Mouse (Mus musculus) megakaryocyte-erythroid progenitor cell, adult 5-6 weeks (primary cell): Measurements from ENCODE around the gene Akap8l. TPM values are rescaled to one million over a fixed set of nuclear protein-coding genes. Genes with fewer than 3 reads are reported as not detected.

Experiments used
- ATAC-seq: replicated peaks from 2 replicates; pipeline ENCODE4 v1.8.0; 2016; ENCODE audit warnings: mild to moderate bottlenecking, inconsistent platforms; ENCODE audit not compliant: severe bottlenecking, poor library complexity, low FRiP score, low TSS enrichment
- total RNA-seq, 2 experiments: library from RNA; stranded (forward) in 1 of 2; stranded (reverse) in 1 of 2; fragments of 200-1000, 215-1000 nt in 1 of 2; fragments of >200 nt in 1 of 2; fragmentation: Nextera tagmentation in 1 of 2; gene quantifications; 2 replicates each; pipeline ENCODE4 v1.2.3; 2014 to 2017

The Akap8l gene
- total RNA-seq (2014; fragmentation: Nextera tagmentation) (87.7 and 107 TPM in 2 replicates), total RNA-seq (2017) (154 and 167 TPM in 2 replicates)

DNA sequence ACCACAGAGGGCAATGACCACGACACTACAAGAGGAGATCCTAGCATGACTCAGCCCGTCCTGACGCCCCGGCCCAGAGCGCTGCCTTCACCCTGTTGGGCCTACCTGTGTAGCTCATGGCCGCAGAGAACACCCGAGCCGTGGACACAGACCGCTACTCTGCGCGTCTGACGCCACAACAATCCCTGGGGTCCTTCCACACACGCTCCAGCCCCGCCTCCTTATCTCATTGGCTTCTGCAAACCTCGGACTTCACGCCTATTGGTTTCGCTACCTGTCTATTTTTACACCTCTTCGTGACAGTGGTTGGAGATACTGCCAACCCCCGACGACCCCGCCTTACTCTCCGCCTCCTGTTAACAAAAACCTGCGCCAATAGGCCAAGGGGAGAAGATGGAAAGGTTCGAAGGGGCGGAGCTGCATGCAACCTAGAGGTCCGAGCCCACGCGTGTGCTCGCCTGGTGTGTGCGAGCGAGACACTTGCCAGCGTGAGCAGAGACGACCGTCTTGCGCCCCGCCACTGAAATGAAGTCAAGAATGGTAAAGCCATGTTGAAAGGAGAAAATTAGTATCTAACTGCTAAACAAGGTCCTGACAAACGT is at the start of gene Akap8l:
Gene Akap8l, minus strand, starts transcription at position 226 of the 602 bp plus-strand sequence.
- ATAC-seq, result peak; percentile 90

- ATAC-seq, result no peak
Observed at GRCm38 (mm10) chr17:32396266-32396665, 45.9 kb upstream of the Akap8l start.

DNA sequence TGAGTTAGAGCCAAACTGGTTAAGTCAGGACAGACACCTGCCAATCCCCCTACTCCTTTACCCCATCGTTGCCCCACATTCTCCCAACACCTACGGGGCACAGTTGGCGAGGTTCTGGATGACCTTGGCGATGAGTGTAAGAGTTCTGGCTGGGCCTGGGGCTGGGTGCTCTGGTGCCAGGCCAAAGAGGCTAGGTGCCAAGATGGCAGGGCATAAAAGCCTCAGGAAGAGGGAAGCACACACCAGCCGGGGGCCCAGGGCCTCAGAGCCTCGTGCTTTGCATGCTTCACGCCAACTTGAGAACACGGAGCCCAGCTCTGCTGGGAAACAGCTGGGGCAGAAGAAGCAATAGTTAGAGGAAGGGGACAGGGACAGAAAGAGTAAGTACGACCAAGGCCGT is 43.5 kb upstream of the Akap8l start:
- ATAC-seq, result no peak

DNA sequence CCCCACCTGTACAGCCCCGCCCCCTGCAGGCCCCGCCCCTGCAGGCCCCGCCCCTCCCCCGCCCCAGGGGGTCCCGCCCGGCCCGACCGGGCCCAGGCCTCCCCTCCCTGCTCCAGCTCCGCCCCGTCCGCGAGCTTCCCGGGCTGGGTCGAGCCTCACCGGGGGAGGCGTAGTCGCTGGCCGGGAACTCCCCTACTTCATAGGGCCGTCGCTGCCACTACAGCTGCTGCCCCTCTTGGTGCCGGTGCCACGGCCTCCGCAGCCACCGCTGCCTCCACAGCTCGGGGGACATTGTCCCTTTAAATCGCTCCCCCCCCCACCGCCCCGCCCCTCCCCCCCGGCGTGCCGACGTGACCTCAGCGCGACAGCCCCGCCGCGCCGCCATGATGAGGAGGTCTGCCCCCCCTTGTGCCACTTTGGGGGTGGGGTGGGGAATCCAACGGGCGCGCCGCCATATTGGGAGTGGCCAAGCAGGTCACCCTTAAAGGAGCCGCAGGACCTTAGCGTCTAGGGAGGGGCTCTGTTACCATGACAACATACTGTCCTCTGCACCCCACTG is 38.8 kb upstream of the Akap8l start, which contains the start of gene Wiz:
Gene Wiz, minus strand, starts transcription at position 339 of the 559 bp plus-strand sequence.
- ATAC-seq, result peak; percentile 72

GRCm38 (mm10) chr17:32388370-32389100 is 38.1 kb upstream of the Akap8l start:
- ATAC-seq, result 0 out of 2 replicates have a peak, but pooled peaks have one; percentile 17

DNA sequence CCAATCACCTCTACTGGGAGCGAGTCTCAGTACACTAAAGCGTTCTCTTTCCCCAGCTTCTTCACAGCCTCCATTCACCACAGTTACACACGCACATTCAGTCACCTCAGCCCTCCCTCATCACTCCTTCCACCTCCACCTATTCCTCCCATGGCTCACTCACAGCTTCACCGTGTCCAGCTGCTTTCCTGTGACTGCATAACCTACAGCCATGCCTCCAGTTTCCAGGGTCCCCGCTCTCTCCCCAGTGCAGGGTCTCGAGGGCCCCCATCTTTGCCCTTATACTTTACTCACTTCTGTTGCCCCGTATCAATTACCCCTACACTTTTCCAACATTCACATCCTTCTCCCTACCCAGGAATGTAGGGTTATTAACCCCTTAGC is 37.6 kb upstream of the Akap8l start:
- ATAC-seq, result no peak

- peak; percentile 62 for ATAC-seq
Observed at GRCm38 (mm10) chr17:32386659-32387432, 36.4 kb upstream of the Akap8l start.

DNA sequence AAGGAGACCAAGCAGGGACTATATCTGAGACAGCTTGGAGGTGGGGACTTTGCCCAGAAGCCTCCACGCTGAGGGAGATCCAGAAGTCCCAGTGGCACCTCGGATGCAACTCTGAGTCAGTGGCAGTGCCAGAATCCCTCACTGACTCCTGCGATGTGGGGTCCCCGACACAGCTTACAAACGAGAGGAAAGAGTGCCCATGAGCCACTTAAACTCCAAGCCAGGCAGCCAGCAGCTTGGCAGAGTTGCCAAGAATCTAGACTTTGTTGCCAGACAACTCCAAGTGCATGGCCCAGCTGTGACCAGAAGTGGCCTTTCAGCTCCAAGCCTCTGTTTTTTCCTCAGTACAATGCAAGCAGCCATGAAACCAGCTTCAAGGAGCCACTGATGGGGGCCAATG is 33.3 kb upstream of the Akap8l start:
- no peak for ATAC-seq

DNA sequence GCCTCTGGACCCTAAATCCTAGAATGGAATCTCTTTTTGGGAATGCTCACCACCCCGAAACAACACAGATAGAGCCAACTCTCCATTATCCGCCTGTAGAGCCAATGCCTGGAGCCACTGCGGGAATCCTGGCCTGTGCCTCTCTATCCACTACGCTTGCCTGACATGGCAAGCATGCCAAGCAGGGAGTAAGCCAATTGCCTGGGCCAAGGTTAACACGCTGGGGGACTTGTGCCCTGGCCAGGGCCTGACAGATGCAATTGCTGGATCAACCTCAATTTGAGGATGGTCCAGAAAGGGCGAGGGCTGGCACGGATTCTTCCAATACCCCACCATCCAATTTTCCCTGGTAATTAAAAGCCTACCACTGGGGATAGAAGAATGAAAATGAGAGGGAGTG is 32.2 kb upstream of the Akap8l start:
- no peak for ATAC-seq

GRCm38 (mm10) chr17:32378786-32379185 is 28.4 kb upstream of the Akap8l start:
- ATAC-seq, result no peak

DNA sequence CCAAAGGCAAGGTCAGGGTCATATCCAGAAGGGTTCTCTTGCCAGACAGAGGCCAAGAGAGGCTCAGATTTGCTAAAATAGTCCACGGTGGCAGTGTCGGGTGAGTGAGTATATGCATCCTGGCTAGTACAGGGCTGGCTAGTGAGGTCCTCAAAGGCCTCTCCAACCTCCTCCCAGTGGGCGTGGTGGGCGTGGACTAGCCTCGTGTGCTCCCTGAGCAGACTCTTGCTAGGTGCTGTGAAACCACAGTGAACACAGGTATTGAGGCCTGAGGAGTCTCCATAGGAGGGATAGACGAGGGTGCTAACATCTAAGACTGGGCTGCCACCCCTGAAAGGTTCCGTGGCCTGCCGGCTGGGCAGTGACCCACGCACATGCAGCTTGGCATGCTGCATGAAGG is 26.7 kb upstream of the Akap8l start:
- peak; percentile 74 for ATAC-seq

GRCm38 (mm10) chr17:32376475-32376874 is 26.1 kb upstream of the Akap8l start:
- ATAC-seq, result 0 out of 2 replicates have a peak, but pooled peaks have one; percentile 28

DNA sequence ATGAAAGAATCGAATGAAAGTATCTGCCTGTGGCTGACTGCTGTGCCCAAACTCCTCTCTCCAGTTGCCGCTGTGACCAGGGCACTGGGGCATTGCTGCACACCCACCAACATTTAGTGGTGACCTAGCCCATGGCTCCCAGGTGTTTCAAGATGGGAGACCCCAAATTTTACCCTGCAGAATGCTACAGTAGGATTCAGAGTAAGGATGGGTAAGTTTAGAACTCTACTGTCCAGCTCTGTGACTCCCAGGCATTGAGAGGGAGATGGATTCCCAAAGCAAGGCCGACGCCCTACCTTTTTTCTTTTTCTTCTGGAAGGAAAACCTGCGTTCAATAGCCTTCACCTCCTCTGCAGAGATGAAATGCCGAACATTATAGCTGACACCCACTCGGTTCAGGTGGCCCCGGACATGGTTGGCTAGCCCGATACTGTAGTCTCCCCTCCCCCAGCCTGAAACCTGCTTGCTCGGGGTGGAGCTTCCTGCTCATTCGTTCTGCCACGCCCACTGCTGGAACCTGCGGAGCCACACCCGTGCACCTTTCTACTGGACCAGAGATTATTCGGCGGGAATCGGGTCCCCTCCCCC is 18.7 kb upstream of the Akap8l start:
- ATAC-seq, result 0 out of 2 replicates have a peak, but pooled peaks have one; percentile 36

DNA sequence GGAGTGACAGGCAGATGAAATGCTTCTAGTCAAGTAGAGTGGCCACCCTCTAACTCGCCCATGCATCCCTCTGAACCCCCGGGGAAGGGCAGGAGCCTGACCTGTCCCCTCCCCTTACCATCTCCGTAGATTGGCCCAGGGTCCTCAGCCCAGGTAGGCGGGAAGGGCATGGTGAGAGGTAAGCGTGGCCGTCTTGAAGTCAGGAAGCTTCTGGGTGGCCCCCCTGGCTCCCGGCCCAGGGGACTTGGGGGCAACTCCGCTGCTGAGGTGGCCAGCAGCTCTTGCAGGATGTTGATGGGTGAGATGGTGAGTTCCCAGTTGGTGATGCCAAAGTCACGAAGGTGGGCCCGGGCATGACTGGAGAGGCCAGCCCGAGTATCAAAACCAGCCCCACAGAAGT is 17.3 kb upstream of the Akap8l start:
- no peak for ATAC-seq

GRCm38 (mm10) chr17:32365296-32365695 is 14.9 kb upstream of the Akap8l start:
- peak; percentile 74 for ATAC-seq

DNA sequence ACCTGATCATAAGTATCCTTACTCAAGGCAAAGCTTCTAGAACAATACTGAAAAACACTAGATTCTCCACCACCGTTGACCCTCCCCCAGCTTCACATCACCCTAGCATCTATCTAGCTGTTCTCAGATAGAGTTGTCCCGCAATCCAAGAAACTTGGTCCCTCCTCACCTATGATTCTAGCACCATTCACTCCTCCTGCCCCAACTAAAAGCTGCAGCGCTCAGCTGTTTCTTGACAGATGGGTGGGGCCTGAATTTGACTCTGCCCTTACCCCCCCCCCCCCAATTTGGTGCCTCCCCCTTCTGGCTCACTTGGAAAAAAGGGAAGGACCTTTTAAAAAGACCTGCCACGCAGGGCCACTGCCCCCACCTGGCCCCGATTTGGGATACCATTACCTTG is 14.4 kb upstream of the Akap8l start:
- ATAC-seq, result no peak

- ATAC-seq, result peak; percentile 63
Observed at GRCm38 (mm10) chr17:32364331-32364730, 13.9 kb upstream of the Akap8l start.

DNA sequence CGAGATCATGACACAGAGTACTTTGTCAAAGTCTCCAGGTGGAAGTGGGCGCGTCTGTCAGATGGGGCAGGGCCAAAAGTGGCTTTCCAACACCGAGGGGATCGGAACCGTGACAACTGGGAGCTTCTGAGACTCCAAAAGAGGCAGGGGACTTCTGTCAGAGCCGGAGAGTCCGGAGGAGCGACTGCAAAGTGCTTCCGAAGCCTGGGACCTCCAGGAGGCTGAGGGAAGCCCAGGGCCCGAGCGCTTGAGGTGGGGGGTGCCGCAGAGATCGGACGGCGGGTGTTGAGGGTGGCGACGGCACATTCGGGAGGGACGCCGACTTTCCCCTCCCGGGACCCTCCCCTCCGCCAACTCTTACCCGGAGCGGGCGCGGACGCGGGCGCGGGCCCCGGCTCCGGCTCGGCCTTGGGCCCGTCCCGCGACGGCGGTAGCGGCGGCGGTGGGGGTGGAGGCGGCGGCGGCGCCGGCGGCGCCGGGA is 13.5 kb upstream of the Akap8l start:
- ATAC-seq, result no peak; the same call in 1 of the 2 replicates

DNA sequence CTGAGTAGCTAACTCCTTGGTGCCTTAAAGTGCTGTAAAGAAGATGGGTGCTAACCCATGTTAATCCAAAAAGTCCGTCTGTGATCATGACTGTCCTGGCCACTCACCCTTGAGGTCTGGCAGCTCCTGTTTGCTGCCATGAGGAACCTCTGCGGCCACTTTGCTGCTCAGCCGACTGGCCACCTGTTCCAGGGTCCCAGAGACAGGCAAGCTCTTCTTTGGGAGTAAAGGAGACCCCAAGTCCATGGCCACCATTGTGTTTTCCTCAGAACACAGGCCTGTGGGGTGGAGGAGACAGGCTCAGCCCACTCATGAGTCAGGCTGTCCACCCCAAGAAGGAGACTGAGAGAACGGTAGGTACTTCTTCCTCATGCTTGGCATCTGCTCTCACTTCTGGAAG is 12.3 kb upstream of the Akap8l start:
- no peak for ATAC-seq
